Mouse (Mus musculus): ENCODE measurements at regions not wholly inside any gene's neighbourhood (a gene's known extent, or its start where the extent isn't known, plus 50 kb on each side); places are given as distances from the start of the nearest gene placed in this dataset.

DNA sequence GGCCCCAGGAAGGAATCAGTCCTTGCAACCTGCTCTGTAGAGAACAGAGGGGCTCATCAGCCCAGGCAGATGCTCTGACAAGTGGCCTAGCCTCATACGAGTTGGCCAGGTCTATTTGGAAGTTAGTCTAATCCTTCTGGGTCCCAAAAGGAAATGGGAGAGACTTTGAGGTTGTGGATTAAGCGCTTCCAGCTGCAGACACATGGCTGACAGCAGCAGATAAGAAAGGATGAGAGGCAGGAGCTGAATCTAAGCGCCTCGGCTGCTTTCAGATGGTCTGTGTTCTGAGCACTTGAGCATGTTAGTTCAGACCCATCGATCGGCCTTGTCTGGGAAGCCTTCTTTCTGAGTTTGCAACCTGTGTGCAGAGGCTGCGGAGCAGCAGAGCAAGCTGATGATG, 438.0 kb upstream of the Gm6657 start:
- WGBS = 72% methylated on average over 7 of the region's 7 CpGs
- no peaks in the 10 kb centered on the region for H3K4me1 ChIP-seq (ENCODE audit: control insufficient read depth, insufficient read depth, low read length)
- TF ChIP-seq POLR2A (IDR thresholded peaks at IDR 0.05; ENCODE audit: low read depth, low read length) (no peak), CTCF (conservative IDR thresholded peaks at IDR 0.05; ENCODE audit: insufficient read depth, insufficient read length, low read depth, low read length) (no peak)
- H3K27me3 ChIP-seq (replicated peaks; ENCODE audit: control insufficient read depth, insufficient read depth, low read length) = no peaks in the 10 kb centered on the region
- H3K4me3 ChIP-seq (ENCODE audit: insufficient read depth, low read depth, low read length) = no peak overlapping the region
- no peak for DNase-seq
- no peaks in the 10 kb centered on the region for H3K36me3 ChIP-seq (ENCODE audit: control insufficient read depth, insufficient read depth, low read length)
- no peak overlapping the region for H3K27ac ChIP-seq (ENCODE audit: insufficient read depth, low read depth, low read length)

DNA sequence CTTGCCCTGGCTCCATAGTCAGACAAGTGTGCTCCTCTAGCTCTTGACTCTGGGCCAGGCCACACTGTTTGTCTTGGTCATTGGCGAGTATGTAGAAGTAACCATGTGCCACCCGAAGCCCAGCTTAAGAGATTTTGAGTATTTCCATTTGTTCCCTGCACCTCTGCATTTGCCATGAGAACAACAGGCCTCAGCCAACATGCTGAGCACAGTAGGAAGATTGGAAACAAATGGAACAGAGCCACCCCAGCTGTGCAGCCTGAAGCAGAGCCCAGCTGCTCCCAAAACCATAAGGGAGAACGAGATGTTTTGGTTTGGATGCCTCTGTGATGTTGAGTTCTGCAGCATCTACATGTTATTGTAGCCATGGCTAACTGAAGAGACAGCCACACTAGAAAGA, 433.1 kb upstream of the Gm6657 start:
- no peaks in the 10 kb centered on the region for H3K36me3 ChIP-seq (ENCODE audit: control insufficient read depth, insufficient read depth, low read length)
- 76% methylated on average over 3 of the region's 3 CpGs for WGBS
- H3K4me3 ChIP-seq (ENCODE audit: insufficient read depth, low read depth, low read length) = no peak overlapping the region
- no peak for DNase-seq
- no peak for TF ChIP-seq POLR2A (IDR thresholded peaks at IDR 0.05; ENCODE audit: low read depth, low read length)
- TF ChIP-seq CTCF (conservative IDR thresholded peaks at IDR 0.05; ENCODE audit: insufficient read depth, insufficient read length, low read depth, low read length) = no peak
- H3K27ac ChIP-seq (ENCODE audit: insufficient read depth, low read depth, low read length) = no peak overlapping the region
- H3K27me3 ChIP-seq (replicated peaks; ENCODE audit: control insufficient read depth, insufficient read depth, low read length) = no peaks in the 10 kb centered on the region
- no peaks in the 10 kb centered on the region for H3K4me1 ChIP-seq (ENCODE audit: control insufficient read depth, insufficient read depth, low read length)

DNA sequence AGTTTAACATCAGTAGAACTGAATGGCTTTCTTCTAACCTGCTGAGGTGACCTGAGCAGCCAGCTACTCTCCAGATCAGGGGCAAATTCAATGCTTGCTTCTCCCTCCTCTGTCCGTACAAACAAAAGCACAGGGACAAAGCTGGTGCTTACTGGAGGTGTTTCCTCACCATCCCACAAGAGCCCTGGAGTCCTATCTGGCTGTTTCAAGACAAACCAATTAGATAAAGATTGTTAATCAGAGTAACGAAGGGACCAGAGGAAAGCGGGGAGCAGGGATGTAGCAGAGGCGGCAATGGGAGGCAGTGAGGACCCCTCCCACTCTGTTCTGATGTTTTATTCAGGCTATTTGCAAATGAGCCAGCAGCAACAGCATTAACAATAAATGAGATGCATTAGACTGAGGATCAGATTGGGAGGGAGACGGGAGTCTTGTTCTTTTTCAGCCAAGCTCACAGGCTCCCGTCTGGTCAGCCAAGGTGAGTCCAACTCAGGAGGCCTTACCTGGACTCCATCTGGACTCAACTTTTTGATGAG, 418.0 kb upstream of the Gm6657 start:
- no peak for TF ChIP-seq POLR2A (IDR thresholded peaks at IDR 0.05; ENCODE audit: low read depth, low read length)
- TF ChIP-seq CTCF (conservative IDR thresholded peaks at IDR 0.05; ENCODE audit: insufficient read depth, insufficient read length, low read depth, low read length) = no peak
- DNase-seq = no peak
- Histone ChIP-seq H3K4me1 (ENCODE audit: control insufficient read depth, insufficient read depth, low read length) (no peaks in the 10 kb centered on the region), H3K27me3 (replicated peaks; ENCODE audit: control insufficient read depth, insufficient read depth, low read length) (no peaks in the 10 kb centered on the region), H3K27ac (ENCODE audit: insufficient read depth, low read depth, low read length) (no peak overlapping the region), H3K4me3 (ENCODE audit: insufficient read depth, low read depth, low read length) (no peak overlapping the region), H3K36me3 (ENCODE audit: control insufficient read depth, insufficient read depth, low read length) (no peaks in the 10 kb centered on the region)
- WGBS = 96% methylated on average over 6 of the region's 6 CpGs

DNA sequence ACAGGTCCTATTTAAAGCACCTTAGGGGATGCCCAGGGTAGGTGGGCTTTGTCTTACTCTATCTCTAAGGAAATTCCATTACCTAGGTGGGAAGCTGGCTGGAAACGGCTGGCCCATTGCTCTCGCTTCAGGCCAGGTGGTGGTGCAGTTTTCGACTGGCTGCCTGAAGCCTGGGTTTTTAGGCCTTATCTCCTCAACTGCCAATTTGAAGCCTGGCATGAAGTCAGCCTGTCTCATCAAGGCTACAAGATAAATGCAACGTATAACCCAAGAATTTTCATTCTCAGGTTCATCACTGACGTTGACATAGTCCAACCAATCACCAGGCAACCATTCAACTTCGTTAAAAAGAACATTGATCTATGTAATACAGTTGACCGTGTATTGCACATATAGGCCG, 417.3 kb upstream of the Gm6657 start:
- Histone ChIP-seq H3K27me3 (replicated peaks; ENCODE audit: control insufficient read depth, insufficient read depth, low read length) (no peaks in the 10 kb centered on the region), H3K27ac (ENCODE audit: insufficient read depth, low read depth, low read length) (no peak overlapping the region), H3K4me1 (ENCODE audit: control insufficient read depth, insufficient read depth, low read length) (no peaks in the 10 kb centered on the region), H3K4me3 (ENCODE audit: insufficient read depth, low read depth, low read length) (no peak overlapping the region), H3K36me3 (ENCODE audit: control insufficient read depth, insufficient read depth, low read length) (no peaks in the 10 kb centered on the region)
- WGBS = 93% methylated on average over 8 of the region's 8 CpGs
- DNase-seq = no peak
- no peak for TF ChIP-seq POLR2A (IDR thresholded peaks at IDR 0.05; ENCODE audit: low read depth, low read length)
- no peak for TF ChIP-seq CTCF (conservative IDR thresholded peaks at IDR 0.05; ENCODE audit: insufficient read depth, insufficient read length, low read depth, low read length)

DNA sequence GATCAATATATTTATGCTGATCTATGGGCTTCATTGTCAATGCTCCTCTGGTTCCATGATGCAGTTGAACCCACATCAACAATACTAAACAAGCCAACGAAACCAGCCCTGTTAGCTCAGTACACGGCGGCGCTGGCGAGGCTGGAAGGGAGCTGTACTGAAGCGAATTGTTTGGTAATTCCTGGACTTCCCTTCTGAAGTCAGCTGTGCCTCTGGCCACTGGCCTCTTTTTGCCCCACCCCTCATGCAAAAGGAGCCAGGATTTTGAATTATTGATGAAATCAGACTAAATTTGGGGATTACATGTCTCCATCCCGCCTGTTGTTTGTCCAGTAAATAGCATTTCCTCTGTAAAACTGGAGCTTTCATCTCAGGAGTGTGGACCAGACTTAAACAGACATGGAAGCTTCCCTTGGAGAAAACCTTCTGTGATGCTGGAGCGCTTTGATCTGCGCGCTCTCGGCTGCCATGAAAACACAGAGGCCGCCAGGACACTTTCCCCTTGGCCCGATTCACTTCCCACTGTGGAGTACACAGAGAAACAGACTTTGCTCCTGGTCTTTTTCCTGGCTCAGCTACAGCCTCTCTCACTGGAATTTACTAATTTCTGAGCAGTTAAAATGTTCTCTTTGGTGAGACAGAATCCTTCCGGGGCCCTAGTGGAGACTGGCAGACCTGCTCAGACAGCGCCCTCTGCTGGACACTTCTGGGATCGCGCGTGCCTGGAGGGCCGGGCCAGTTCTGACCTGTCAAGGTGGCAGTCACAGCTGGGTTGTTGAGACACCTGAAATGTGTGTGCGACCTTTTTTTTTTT, 412.9 kb upstream of the Gm6657 start:
- TF ChIP-seq POLR2A (IDR thresholded peaks at IDR 0.05; ENCODE audit: low read depth, low read length) (no peak), CTCF (conservative IDR thresholded peaks at IDR 0.05; ENCODE audit: insufficient read depth, insufficient read length, low read depth, low read length) (peak; percentile 88)
- Histone ChIP-seq H3K27ac (ENCODE audit: insufficient read depth, low read depth, low read length) (no peak overlapping the region), H3K36me3 (ENCODE audit: control insufficient read depth, insufficient read depth, low read length) (no peaks in the 10 kb centered on the region), H3K27me3 (replicated peaks; ENCODE audit: control insufficient read depth, insufficient read depth, low read length) (no peaks in the 10 kb centered on the region), H3K4me1 (ENCODE audit: control insufficient read depth, insufficient read depth, low read length) (no peaks in the 10 kb centered on the region), H3K4me3 (ENCODE audit: insufficient read depth, low read depth, low read length) (no peak overlapping the region)
- 29% methylated on average over 20 of the region's 20 CpGs for WGBS
- DNase-seq = peak; percentile 91

DNA sequence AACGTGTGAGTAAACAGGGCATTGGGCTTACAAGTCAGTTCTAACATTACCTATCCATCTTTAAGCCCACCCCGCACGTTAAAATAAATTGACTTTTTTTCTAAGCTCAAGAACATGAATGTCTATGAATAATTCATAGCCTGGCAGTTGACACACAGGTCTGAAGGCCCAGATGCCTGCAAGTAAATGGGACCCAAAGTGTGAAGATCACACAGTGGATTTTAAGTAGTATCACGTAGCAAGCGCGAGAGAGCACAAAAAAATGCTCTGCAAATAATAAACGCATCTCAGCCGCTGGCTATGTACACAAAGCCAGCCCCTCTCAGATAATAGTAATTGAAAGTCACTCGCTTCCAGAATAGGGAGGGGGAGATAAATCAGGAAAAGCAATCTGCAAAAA, 410.1 kb upstream of the Gm6657 start:
- no peak for DNase-seq
- Histone ChIP-seq H3K4me1 (ENCODE audit: control insufficient read depth, insufficient read depth, low read length) (no peaks in the 10 kb centered on the region), H3K27ac (ENCODE audit: insufficient read depth, low read depth, low read length) (no peak overlapping the region), H3K4me3 (ENCODE audit: insufficient read depth, low read depth, low read length) (no peak overlapping the region), H3K36me3 (ENCODE audit: control insufficient read depth, insufficient read depth, low read length) (no peaks in the 10 kb centered on the region), H3K27me3 (replicated peaks; ENCODE audit: control insufficient read depth, insufficient read depth, low read length) (no peaks in the 10 kb centered on the region)
- no peak for TF ChIP-seq CTCF (conservative IDR thresholded peaks at IDR 0.05; ENCODE audit: insufficient read depth, insufficient read length, low read depth, low read length)
- TF ChIP-seq POLR2A (IDR thresholded peaks at IDR 0.05; ENCODE audit: low read depth, low read length) = no peak
- WGBS = 90% methylated on average over 9 of the region's 9 CpGs

DNA sequence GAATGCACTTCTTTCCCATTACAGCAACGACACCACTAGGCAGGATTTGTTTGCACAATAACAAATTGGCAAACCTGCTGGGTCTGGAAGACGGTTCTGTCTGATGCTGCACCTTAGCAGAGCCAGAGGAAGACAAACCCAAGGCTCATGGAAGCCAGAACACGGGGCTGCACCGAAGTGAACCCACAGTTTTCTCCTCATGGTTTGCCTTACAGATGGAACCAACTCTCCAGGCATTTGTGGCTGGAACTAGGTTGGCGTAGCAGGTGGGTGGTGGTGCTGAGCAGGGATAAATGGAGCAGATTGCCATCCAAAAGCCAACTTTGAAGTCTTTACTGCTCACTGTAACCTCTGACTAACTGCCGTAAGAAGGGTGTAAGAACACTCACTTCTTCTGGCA, 408.4 kb upstream of the Gm6657 start:
- H3K27me3 ChIP-seq (replicated peaks; ENCODE audit: control insufficient read depth, insufficient read depth, low read length) = no peaks in the 10 kb centered on the region
- H3K4me1 ChIP-seq (ENCODE audit: control insufficient read depth, insufficient read depth, low read length) = no peaks in the 10 kb centered on the region
- WGBS = 83% methylated on average over 6 of the region's 6 CpGs
- DNase-seq = no peak
- TF ChIP-seq POLR2A (IDR thresholded peaks at IDR 0.05; ENCODE audit: low read depth, low read length) (no peak), CTCF (conservative IDR thresholded peaks at IDR 0.05; ENCODE audit: insufficient read depth, insufficient read length, low read depth, low read length) (no peak)
- no peaks in the 10 kb centered on the region for H3K36me3 ChIP-seq (ENCODE audit: control insufficient read depth, insufficient read depth, low read length)
- H3K4me3 ChIP-seq (ENCODE audit: insufficient read depth, low read depth, low read length) = no peak overlapping the region
- no peak overlapping the region for H3K27ac ChIP-seq (ENCODE audit: insufficient read depth, low read depth, low read length)
